Mouse (Mus musculus) heart, postnatal 0 days (tissue): ENCODE measurements around the gene Rae1. TPM values are rescaled to one million over a fixed set of nuclear protein-coding genes. Genes with fewer than 3 reads are reported as not detected.

ENCODE experiments used
- ATAC-seq: fragments of 200-750 bp; cut with Nextera tagmentation; 2 replicates; pipeline ENCODE4 v1.8.0; 2017; ENCODE audit warnings: low read depth, moderate number of reproducible peaks, moderate library complexity; ENCODE audit not compliant: insufficient read depth
- DNase-seq: peaks from one replicate; pipeline ENCODE4 v3.0.0-alpha.2; 2016; ENCODE audit warnings: low spot score
- H3K27ac ChIP-seq: fragments of 300-500 bp; sonication (generic); 2 replicates; pipeline ENCODE4 v1.5.1; 2014; ENCODE audit warnings: low read depth, mild to moderate bottlenecking
- H3K27me3 ChIP-seq: fragments of 300-500 bp; sonication (generic); 2 replicates; pipeline ENCODE4 v1.6.1; 2014; ENCODE audit warnings: low read length, mixed read lengths; ENCODE audit not compliant: control insufficient read depth, insufficient read depth
- H3K36me3 ChIP-seq: fragments of 300-500 bp; sonication (generic); replicated peaks from 2 replicates; pipeline ENCODE4 v1.6.1; 2014; ENCODE audit warnings: low read length, mixed read lengths; ENCODE audit not compliant: control insufficient read depth, insufficient read depth
- H3K4me1 ChIP-seq: fragments of 300-500 bp; sonication (generic); 2 replicates; pipeline ENCODE4 v1.6.1; 2014; ENCODE audit warnings: antibody characterized with exemption; ENCODE audit not compliant: control insufficient read depth, insufficient read depth
- H3K4me2 ChIP-seq: fragments of 300-500 bp; sonication (generic); 2 replicates; pipeline ENCODE4 v1.6.1; 2014; ENCODE audit warnings: low read depth, mild to moderate bottlenecking, low read length, moderate library complexity
- H3K4me3 ChIP-seq: fragments of 300-500 bp; sonication (generic); 2 replicates; pipeline ENCODE4 v1.5.1; 2014; ENCODE audit warnings: low read depth, low read length
- H3K9ac ChIP-seq: fragments of 300-500 bp; sonication (generic); replicated peaks from 2 replicates; pipeline ENCODE4 v1.6.1; 2014; ENCODE audit warnings: low read depth, low read length, mixed read lengths
- H3K9me3 ChIP-seq: fragments of 300-500 bp; sonication (generic); replicated peaks from 2 replicates; pipeline ENCODE4 v1.6.1; 2016; ENCODE audit warnings: low read length; ENCODE audit not compliant: control insufficient read depth
- CTCF ChIP-seq: IDR thresholded peaks from 2 replicates; pipeline ENCODE4 v1.5.1; 2016; ENCODE audit warnings: antibody characterized with exemption, control low read depth, low read depth
- EP300 ChIP-seq: IDR thresholded peaks from 2 replicates; pipeline ENCODE4 v1.6.1; 2016; ENCODE audit warnings: antibody characterized with exemption, low read depth
- WGBS: fragments of 180-500 bp; shearing (Covaris S2); extraction: QIAGEN DNeasy Blood & Tissue Kit; methylation state at CpG from one replicate; pipeline ENCODE4 v1.1.7; 2014; 5-methylcytosine and 5-hydroxymethylcytosine counted together
- polyA plus RNA-seq: library from polyadenylated mRNA; unstranded; fragments of >200 nt; fragmentation: Nextera tagmentation; extraction: Ambion mirVana; gene quantifications from 2 replicates; pipeline ENCODE4 v1.2.1, GENCODE M21; 2015
- total RNA-seq: library from RNA; depleted of rRNA; stranded (reverse); fragments of >200 nt; gene quantifications from 2 replicates; pipeline ENCODE4 v1.2.3, GENCODE M21; 2014; ENCODE audit warnings: low replicate concordance

Rae1 gene
- total and polyA plus RNA-seq, 2 experiments from 2014 or later = 76.7 to 83.4 TPM

DNA sequence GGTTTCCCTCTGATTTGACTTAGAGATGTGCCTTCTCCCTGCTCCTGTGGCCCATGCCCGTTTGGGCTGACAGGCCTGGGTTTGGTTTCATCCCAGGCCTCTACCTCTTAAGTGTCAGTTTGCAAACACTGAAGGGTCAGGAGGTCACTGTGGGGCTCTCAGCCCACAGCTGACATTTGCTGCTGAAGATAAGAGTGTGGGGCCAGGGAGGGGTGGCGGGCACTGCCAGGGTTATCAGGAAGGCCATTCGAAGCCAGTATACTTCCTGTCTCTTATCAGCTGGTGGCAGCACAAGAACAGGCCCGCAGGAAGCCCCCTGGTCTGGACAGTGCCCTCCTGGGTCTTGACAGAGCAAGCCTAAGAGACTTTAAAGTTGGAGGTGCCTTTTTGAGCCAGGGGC is 35.1 kb downstream of the Rae1 start:
- Histone ChIP-seq H3K27me3 (no peaks in the 10 kb centered on the region), H3K36me3 (peaks cover 55% of the 10 kb centered on the region), H3K9ac (no peak overlapping the region; the same call in 1 of the 2 replicates), H3K4me3 (no peak overlapping the region), H3K27ac (peak overlapping the region; percentile 30; the same call in 1 of the 2 replicates), H3K4me1 (peaks cover 11% of the 10 kb centered on the region; the same call in 1 of the 2 replicates), H3K4me2 (no peak overlapping the region), H3K9me3 (no peaks in the 10 kb centered on the region)
- TF ChIP-seq CTCF (no peak), EP300 (no peak)
- WGBS = 19% methylated on average over 4 of the region's 4 CpGs
- no peak for ATAC-seq
- no peak for DNase-seq

DNA sequence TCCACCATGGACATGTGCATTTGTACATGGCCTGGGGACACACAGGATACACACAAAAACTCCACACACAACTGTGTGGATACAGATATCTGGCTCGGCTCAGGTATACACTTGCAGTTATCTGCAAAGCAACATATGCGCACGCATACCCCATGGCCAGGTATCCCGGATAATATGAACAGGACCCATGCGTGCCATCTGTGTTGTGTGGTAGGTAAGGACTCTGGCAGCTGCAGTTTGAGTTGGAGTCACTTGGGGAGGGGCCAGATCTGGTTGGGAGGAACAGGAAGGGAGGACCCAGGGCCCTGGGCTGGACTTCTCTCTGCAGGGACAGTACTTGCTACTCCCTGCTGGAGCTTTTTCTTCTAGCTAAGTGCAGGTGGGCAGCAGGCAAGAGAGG is 35.7 kb downstream of the Rae1 start:
- Histone ChIP-seq H3K4me3 (no peak overlapping the region), H3K36me3 (peaks cover 49% of the 10 kb centered on the region), H3K4me1 (peaks cover 8% of the 10 kb centered on the region; the same call in 1 of the 2 replicates), H3K27me3 (no peaks in the 10 kb centered on the region), H3K9ac (no peak overlapping the region), H3K4me2 (no peak overlapping the region), H3K9me3 (no peaks in the 10 kb centered on the region), H3K27ac (peak overlapping the region; percentile 30; the same call in 1 of the 2 replicates)
- 81% methylated on average over 5 of the region's 5 CpGs for WGBS
- TF ChIP-seq CTCF = no peak
- DNase-seq (no peak), ATAC-seq (no peak)

DNA sequence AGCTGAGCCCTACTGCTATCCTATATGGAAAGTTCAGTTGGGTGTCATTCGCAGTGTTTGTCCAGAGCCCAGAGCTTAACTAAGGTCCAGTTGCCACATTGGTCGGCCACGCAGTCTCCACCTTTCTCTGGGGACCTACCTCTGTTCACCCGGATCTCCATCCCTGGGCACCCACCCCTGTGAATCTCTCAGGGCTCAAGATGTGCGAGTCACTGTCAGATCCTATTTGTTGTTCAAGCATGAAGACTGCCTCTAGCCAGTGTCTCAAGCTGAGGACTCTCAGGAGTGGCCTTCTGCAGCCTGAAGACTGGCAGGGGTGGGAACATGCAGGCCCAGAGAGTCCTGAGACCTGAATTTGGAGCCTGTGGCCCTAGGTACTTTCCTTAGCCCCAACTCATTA is 36.1 kb downstream of the Rae1 start:
- 85% methylated on average over 5 of the region's 5 CpGs for WGBS
- Histone ChIP-seq H3K4me2 (no peak overlapping the region), H3K9me3 (no peaks in the 10 kb centered on the region), H3K4me3 (no peak overlapping the region), H3K27me3 (no peaks in the 10 kb centered on the region), H3K9ac (no peak overlapping the region), H3K36me3 (peaks cover 46% of the 10 kb centered on the region), H3K27ac (no peak overlapping the region), H3K4me1 (0 out of 2 replicates have a peak, but pooled peaks cover 4% of the 10 kb centered on the region)
- TF ChIP-seq EP300 (no peak), CTCF (no peak)
- ATAC-seq (no peak), DNase-seq (no peak)

DNA sequence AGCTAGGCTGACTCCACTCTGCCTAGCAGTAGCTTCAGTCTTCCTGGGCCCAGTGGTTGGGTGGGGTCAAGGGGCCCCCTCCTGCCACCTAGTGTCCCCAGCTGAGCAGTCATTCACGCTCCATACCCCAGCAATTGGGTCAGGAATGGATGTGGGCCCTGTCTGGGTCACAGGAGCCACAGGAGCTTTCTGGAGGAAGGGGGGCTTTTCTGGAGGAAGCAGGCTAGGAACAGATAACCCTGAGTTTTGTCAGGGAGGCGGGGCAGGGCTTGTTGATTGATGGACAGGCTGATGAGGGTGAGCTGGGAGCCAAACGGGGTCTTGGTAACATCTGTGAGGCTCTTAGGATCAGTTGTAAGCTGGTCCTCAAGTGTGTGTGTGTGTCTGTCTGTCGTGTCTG is 36.7 kb downstream of the Rae1 start:
- 68% methylated on average over 4 of the region's 4 CpGs for WGBS
- no peak overlapping the region for H3K27ac ChIP-seq

DNA sequence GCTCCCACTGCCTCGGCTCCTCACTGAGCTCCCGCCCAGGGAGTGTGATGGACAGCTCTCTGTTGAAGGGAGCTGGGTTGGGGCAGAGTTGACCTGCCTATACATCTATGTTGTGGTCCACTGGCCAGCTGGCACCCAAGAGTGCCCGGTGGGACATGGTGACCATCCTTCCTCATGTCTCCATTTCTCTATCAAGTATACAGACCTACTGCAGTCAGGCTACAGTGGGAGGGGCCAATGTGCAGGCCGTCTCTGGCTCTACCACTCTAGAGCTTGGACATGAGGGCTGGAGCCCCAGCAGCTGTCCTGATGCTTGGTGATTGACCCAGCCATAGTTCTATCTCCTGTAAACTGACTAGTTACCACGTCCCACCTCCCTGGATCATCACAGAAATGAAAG is 37.4 kb downstream of the Rae1 start:
- 73% methylated on average over 5 of the region's 5 CpGs for WGBS
- Histone ChIP-seq H3K9ac (no peak overlapping the region), H3K4me2 (no peak overlapping the region), H3K9me3 (no peaks in the 10 kb centered on the region), H3K27ac (0 out of 2 replicates have a peak overlapping the region, but pooled peaks have one; percentile 23), H3K36me3 (peaks cover 35% of the 10 kb centered on the region), H3K4me3 (no peak overlapping the region), H3K4me1 (0 out of 2 replicates have a peak, but pooled peaks cover 3% of the 10 kb centered on the region), H3K27me3 (no peaks in the 10 kb centered on the region)
- DNase-seq (no peak), ATAC-seq (no peak)
- TF ChIP-seq CTCF = no peak
- no peak for TF ChIP-seq EP300

More for the DNA sequence above, 36.7 kb downstream of the Rae1 start:
- no peak overlapping the region for H3K9ac ChIP-seq
- H3K4me2 ChIP-seq = no peak overlapping the region
- H3K36me3 ChIP-seq = peaks cover 41% of the 10 kb centered on the region
- DNase-seq (no peak), ATAC-seq (no peak)
- no peaks in the 10 kb centered on the region for H3K27me3 ChIP-seq
- H3K4me3 ChIP-seq = no peak overlapping the region
- TF ChIP-seq EP300 = no peak
- no peak for TF ChIP-seq CTCF
- 0 out of 2 replicates have a peak, but pooled peaks cover 3% of the 10 kb centered on the region for H3K4me1 ChIP-seq
- H3K9me3 ChIP-seq = no peaks in the 10 kb centered on the region

DNA sequence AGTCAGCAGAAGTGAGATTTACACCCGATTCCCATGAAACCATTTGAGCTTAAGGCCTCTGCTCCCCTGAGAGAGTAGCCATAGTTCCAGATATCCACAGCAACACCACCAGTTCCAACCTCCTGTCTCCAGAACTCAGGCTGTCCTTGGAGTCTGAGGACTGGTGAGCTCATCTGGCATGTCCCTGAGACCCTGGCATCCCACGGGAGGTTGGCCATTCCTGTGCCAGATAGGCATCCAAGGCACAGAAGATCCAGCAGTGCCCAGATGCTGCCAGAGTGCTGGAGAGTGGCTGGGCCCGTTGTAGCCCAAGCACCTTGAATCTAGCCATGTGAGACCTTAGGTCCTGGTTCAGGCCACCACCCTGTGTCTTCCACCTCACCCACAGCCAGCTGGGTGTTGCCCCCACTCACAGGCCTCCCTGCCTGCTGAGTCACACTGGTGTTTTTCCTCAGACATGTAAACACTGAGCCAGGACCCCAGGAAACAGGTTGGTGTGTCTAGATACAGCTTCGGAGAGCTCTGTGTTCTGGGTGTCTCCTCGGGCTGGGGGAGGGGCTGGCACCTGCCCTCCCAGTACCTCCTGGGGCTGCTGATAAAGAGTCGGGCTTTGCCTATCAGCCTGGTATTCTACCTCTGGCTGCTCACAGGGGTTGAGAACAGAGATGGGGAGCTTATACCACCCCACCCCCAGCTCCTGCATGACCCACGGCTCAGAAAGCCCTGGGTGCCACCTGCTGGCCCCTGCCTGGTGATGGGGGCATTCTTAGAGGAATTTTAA is 38.1 kb downstream of the Rae1 start:
- DNase-seq (no peak), ATAC-seq (no peak)
- Histone ChIP-seq H3K9ac (no peak overlapping the region), H3K9me3 (no peaks in the 10 kb centered on the region), H3K4me3 (no peak overlapping the region), H3K27me3 (no peaks in the 10 kb centered on the region), H3K27ac (peak overlapping the region; percentile 23; the same call in 1 of the 2 replicates), H3K4me1 (0 out of 2 replicates have a peak, but pooled peaks cover 3% of the 10 kb centered on the region), H3K36me3 (peaks cover 28% of the 10 kb centered on the region), H3K4me2 (no peak overlapping the region)
- no peak for TF ChIP-seq EP300
- TF ChIP-seq CTCF = no peak
- WGBS = 52% methylated on average over 7 of the region's 7 CpGs
